Mouse (Mus musculus) MEL (cell line): ENCODE measurements at regions not wholly inside any gene's neighbourhood (a gene's known extent, or its start where the extent isn't known, plus 50 kb on each side); places are given as distances from the start of the nearest gene placed in this dataset.

Experiments
- DNase-seq: peaks from one replicate; pipeline ENCODE4 v3.0.0; 2011; ENCODE audit warnings: low read depth, low spot score
- H3K27ac ChIP-seq: 2 replicates; pipeline ENCODE4 v1.5.1; 2012; ENCODE audit warnings: low read depth, mild to moderate bottlenecking, control low read depth, low read length, moderate library complexity; ENCODE audit not compliant: control insufficient read depth
- H3K27me3 ChIP-seq, 2 experiments: fragments of 150-350 bp in 1 of 2; sonication (generic) in 1 of 2; 2 replicates each; pipeline ENCODE4 v1.6.1; 2012; ENCODE audit warnings: low read length in 2 of 2, mild to moderate bottlenecking in 2 of 2, improper control_type of control experiment in 1 of 2, moderate library complexity in 1 of 2; ENCODE audit not compliant: insufficient read depth in 2 of 2, control insufficient read depth in 1 of 2
- H3K36me3 ChIP-seq, 2 experiments: 2 replicates each; pipeline ENCODE4 v1.6.1; 2012 to 2014; ENCODE audit warnings: low read length in 2 of 2, improper control_type of control experiment in 1 of 2, inconsistent platforms in 1 of 2, mild to moderate bottlenecking in 1 of 2; ENCODE audit not compliant: insufficient read depth in 2 of 2, control insufficient read depth in 1 of 2
- H3K4me1 ChIP-seq, 2 experiments: fragments of 150-350 bp in 1 of 2; sonication (generic) in 1 of 2; 2 replicates each; pipeline ENCODE4 v1.6.1; 2012; ENCODE audit warnings: low read length in 2 of 2, improper control_type of control experiment in 1 of 2, mild to moderate bottlenecking in 1 of 2; ENCODE audit not compliant: insufficient read depth in 2 of 2, control insufficient read depth in 1 of 2
- H3K4me3 ChIP-seq, 2 experiments: fragments of 150-350 bp in 1 of 2; sonication (generic) in 1 of 2; 2 replicates each; pipeline ENCODE4 v1.5.1; 2012; ENCODE audit warnings: low read depth in 2 of 2, low read length in 2 of 2, mild to moderate bottlenecking in 2 of 2, moderate library complexity in 2 of 2, control low read depth in 1 of 2, improper control_type of control experiment in 1 of 2; ENCODE audit not compliant: control insufficient read depth in 1 of 2, insufficient read depth in 1 of 2
- H3K79me2 ChIP-seq: 2 replicates; pipeline ENCODE4 v1.6.1; 2012; ENCODE audit warnings: mild to moderate bottlenecking, low read length, moderate library complexity; ENCODE audit not compliant: control insufficient read depth, poor library complexity, insufficient read depth
- H3K9ac ChIP-seq: 2 replicates; pipeline ENCODE4 v1.6.1; 2012; ENCODE audit warnings: low read depth, mild to moderate bottlenecking, control low read depth, low read length, moderate library complexity; ENCODE audit not compliant: control insufficient read depth, poor library complexity, severe bottlenecking
- H3K9me3 ChIP-seq: fragments of 150-350 bp; sonication (generic); replicated peaks from 2 replicates; pipeline ENCODE4 v1.6.1; 2012; ENCODE audit warnings: mild to moderate bottlenecking, low read length, improper control_type of control experiment, moderate library complexity; ENCODE audit not compliant: insufficient read depth
- BHLHE40 ChIP-seq: IDR thresholded peaks from 2 replicates; pipeline ENCODE4 v1.6.1; 2012; ENCODE audit warnings: low read depth, mild to moderate bottlenecking, inconsistent platforms, low read length, improper control_type of control experiment, borderline replicate concordance
- CHD1 ChIP-seq: IDR thresholded peaks from 2 replicates; pipeline ENCODE4 v1.6.1; 2012; ENCODE audit warnings: low read depth, mild to moderate bottlenecking, inconsistent platforms, low read length, improper control_type of control experiment
- CHD2 ChIP-seq: IDR thresholded peaks from 2 replicates; pipeline ENCODE4 v1.6.1; 2011; ENCODE audit warnings: low read length, improper control_type of control experiment
- CTCF ChIP-seq, 3 experiments: IDR thresholded peaks in 2 of 3; conservative IDR thresholded peaks in 1 of 3; 2 replicates each; pipeline ENCODE4 v1.5.1; 2011 to 2012; ENCODE audit warnings: low read length in 3 of 3, low read depth in 2 of 3, mild to moderate bottlenecking in 2 of 3, improper control_type of control experiment in 1 of 3, inconsistent platforms in 1 of 3, mixed read lengths in 1 of 3, moderate library complexity in 1 of 3; ENCODE audit not compliant: control insufficient read depth in 1 of 3, insufficient read depth in 1 of 3, poor library complexity in 1 of 3, severe bottlenecking in 1 of 3
- ELF1 ChIP-seq: IDR thresholded peaks from 2 replicates; pipeline ENCODE4 v1.6.1; 2014; ENCODE audit warnings: low read depth, mild to moderate bottlenecking, inconsistent platforms, low read length, improper control_type of control experiment, moderate library complexity
- EP300 ChIP-seq, 2 experiments: IDR thresholded peaks; 2 replicates each; pipeline ENCODE4 v1.6.1; 2011; ENCODE audit warnings: improper control_type of control experiment in 2 of 2, low read length in 2 of 2, low read depth in 1 of 2, mild to moderate bottlenecking in 1 of 2
- GABPA ChIP-seq: IDR thresholded peaks from 2 replicates; pipeline ENCODE4 v1.6.1; 2012; ENCODE audit warnings: low read depth, mild to moderate bottlenecking, inconsistent platforms, low read length, improper control_type of control experiment, moderate library complexity
- GATA1 ChIP-seq: IDR thresholded peaks from 2 replicates; pipeline ENCODE4 v1.6.1; 2011; ENCODE audit warnings: low read depth, low read length, improper control_type of control experiment
- JUND ChIP-seq: IDR thresholded peaks from 2 replicates; pipeline ENCODE4 v1.6.1; 2011; ENCODE audit warnings: low read depth, mild to moderate bottlenecking, improper control_type of control experiment, low read length
- KAT2A ChIP-seq: conservative IDR thresholded peaks from 2 replicates; pipeline ENCODE4 v1.6.1; 2012; ENCODE audit warnings: low read depth, low read length, improper control_type of control experiment, inconsistent platforms
- MAFK ChIP-seq: IDR thresholded peaks from 2 replicates; pipeline ENCODE4 v1.6.1; 2011; ENCODE audit warnings: low read depth, mild to moderate bottlenecking, low read length, improper control_type of control experiment, borderline replicate concordance
- MAZ ChIP-seq: IDR thresholded peaks from 2 replicates; pipeline ENCODE4 v1.6.1; 2012; ENCODE audit warnings: low read depth, mild to moderate bottlenecking, inconsistent platforms, low read length, improper control_type of control experiment
- MXI1 ChIP-seq: IDR thresholded peaks from 2 replicates; pipeline ENCODE4 v1.6.1; 2011; ENCODE audit warnings: mild to moderate bottlenecking, low read depth, low read length, improper control_type of control experiment
- MYB ChIP-seq: IDR thresholded peaks from 2 replicates; pipeline ENCODE4 v1.6.1; 2011; ENCODE audit warnings: mild to moderate bottlenecking, low read depth, low read length, improper control_type of control experiment
- NRF1 ChIP-seq: IDR thresholded peaks from 2 replicates; pipeline ENCODE4 v1.6.1; 2014; ENCODE audit warnings: low read depth, mild to moderate bottlenecking, inconsistent platforms, low read length, improper control_type of control experiment, moderate library complexity; ENCODE audit not compliant: poor library complexity, insufficient read depth, severe bottlenecking
- POLR2AphosphoS2 ChIP-seq: IDR thresholded peaks from 2 replicates; pipeline ENCODE4 v1.6.1; 2011; ENCODE audit warnings: low read length, improper control_type of control experiment
- TAL1 ChIP-seq: IDR thresholded peaks from 2 replicates; pipeline ENCODE4 v1.6.1; 2012; ENCODE audit warnings: mild to moderate bottlenecking, inconsistent platforms, low read length, moderate library complexity, mixed read lengths
- TCF12 ChIP-seq: IDR thresholded peaks from 2 replicates; pipeline ENCODE4 v1.6.1; 2014; ENCODE audit warnings: low read depth, mild to moderate bottlenecking, inconsistent platforms, low read length, improper control_type of control experiment, moderate library complexity
- UBTF ChIP-seq: IDR thresholded peaks from 2 replicates; pipeline ENCODE4 v1.6.1; 2012; ENCODE audit warnings: low read depth, mild to moderate bottlenecking, inconsistent platforms, low read length, improper control_type of control experiment, moderate library complexity, borderline replicate concordance; ENCODE audit not compliant: insufficient read depth
- USF1 ChIP-seq: IDR thresholded peaks from 2 replicates; pipeline ENCODE4 v1.6.1; 2014; ENCODE audit warnings: low read depth, mild to moderate bottlenecking, inconsistent platforms, low read length, improper control_type of control experiment, moderate library complexity
- ZMIZ1 ChIP-seq: IDR thresholded peaks from 2 replicates; pipeline ENCODE4 v1.6.1; 2012; ENCODE audit warnings: low read depth, mild to moderate bottlenecking, inconsistent platforms, low read length, improper control_type of control experiment, moderate library complexity
- ZNF384 ChIP-seq: IDR thresholded peaks from 2 replicates; pipeline ENCODE4 v1.6.1; 2012; ENCODE audit warnings: low read depth, mild to moderate bottlenecking, inconsistent platforms, low read length, improper control_type of control experiment

DNA sequence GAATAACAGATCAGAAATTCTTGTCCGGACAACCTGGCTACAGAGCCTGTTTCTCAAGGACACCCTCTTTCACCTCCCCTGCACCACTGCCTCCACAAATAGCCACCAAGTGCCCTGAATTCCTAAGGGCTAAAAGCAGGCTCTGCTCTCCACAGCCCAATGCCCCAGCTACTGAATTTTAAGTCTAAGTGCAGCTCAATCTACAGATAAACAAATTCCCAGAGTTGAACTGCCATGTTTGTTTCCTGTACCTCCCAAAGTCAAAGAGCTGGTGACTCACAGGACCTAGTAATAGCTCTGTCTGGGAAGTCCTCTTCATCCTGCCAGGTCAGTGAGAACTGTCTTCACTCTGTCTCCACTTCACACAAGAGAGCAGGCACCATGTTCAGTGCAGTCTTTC is 200.0 kb downstream of the Col12a1 start:
- H3K9ac ChIP-seq, result no peak overlapping the region
- no peaks in the 10 kb centered on the region for H3K4me1 ChIP-seq
- TF ChIP-seq MAFK (no peak), KAT2A (no peak), TAL1 (no peak), GABPA (no peak), MYB (no peak), UBTF (no peak), EP300 (IDR thresholded peaks at IDR 0.05; ENCODE audit: low read depth in 1 of 2, low read length in 2 of 2) (no peak), CHD2 (no peak), GATA1 (no peak), CTCF (IDR thresholded peaks at IDR 0.05 in 2 of 3, conservative IDR thresholded peaks at IDR 0.05 in 1 of 3; ENCODE audit: control insufficient read depth in 1 of 3, insufficient read depth in 1 of 3, low read depth in 2 of 3, low read length in 3 of 3, poor library complexity in 1 of 3, severe bottlenecking in 1 of 3) (no peak), POLR2AphosphoS2 (no peak), MAZ (no peak), TCF12 (no peak), ZNF384 (no peak), CHD1 (no peak), JUND (no peak), NRF1 (no peak), BHLHE40 (no peak), ELF1 (no peak)

DNA sequence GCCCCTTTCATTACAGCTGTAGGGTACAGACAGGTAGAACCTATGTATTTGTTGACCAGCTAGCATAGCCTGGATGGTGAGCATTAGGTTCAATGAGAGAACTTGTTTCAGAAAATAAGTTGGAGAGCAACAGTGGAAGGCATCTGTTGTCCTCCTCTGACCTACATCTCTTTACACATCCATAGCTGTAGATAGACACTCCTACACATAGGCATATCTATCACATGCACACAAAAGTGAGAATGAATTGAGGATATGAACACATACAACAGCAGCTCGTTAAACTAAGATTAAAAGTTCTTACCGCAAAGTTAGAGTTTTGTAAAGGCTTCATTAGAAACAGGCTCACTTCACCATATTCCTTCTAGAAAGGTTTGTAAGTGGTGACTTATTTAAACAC is 198.1 kb downstream of the Col12a1 start:
- Histone ChIP-seq H3K36me3 (no peaks in the 10 kb centered on the region), H3K27ac (no peak overlapping the region), H3K9me3 (no peaks in the 10 kb centered on the region), H3K79me2 (no peaks in the 10 kb centered on the region), H3K27me3 (no peaks in the 10 kb centered on the region), H3K4me1 (no peaks in the 10 kb centered on the region), H3K4me3 (no peak overlapping the region), H3K9ac (no peak overlapping the region)
- DNase-seq, result no peak
- no peak for TF ChIP-seq USF1
- no peak for TF ChIP-seq ZMIZ1
- no peak for TF ChIP-seq GABPA
- TF ChIP-seq TCF12, result no peak
- no peak for TF ChIP-seq MXI1

More for the DNA sequence above, 200.0 kb downstream of the Col12a1 start:
- Histone ChIP-seq H3K79me2 (no peaks in the 10 kb centered on the region), H3K27ac (no peak overlapping the region), H3K9me3 (no peaks in the 10 kb centered on the region), H3K4me3 (no peak overlapping the region), H3K27me3 (no peaks in the 10 kb centered on the region), H3K36me3 (no peaks in the 10 kb centered on the region)
- no peak for DNase-seq
